Mouse (Mus musculus) cerebral cortex, adult 2 months (tissue): ENCODE results near the gene Col18a1.

Experiments
- WGBS: fragments of 180-500 bp; shearing (Covaris S2); methylation state at CpG from one replicate; pipeline ENCODE4 v1.1.7; 2018; 5-methylcytosine and 5-hydroxymethylcytosine counted together

The Col18a1 gene

GRCm38 (mm10) chr10:77180110-77180509 lies 13.8 kb upstream of the Col18a1 start:
- WGBS: 44% methylated on average over 3 of the region's 3 CpGs

DNA sequence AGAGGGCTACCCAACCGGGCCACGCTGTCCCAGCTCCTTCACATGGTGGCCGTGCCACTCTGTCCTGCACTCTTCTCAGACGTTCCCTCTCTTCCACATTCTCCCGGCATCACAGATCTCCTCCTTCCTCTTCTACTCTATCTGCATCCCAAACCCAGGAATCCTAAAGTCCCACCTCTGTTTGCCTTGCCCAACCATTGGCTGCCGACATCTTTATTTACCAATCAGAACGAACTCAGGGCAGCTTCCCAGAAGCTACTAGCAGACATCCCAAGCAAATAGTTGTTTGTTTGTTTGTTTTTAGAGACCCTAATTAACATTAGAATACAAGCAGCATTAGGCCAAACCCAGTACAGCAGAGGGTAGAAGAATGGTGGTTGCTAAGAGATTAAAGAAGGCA lies 12.3 kb upstream of the Col18a1 start:
- WGBS: 87% methylated on average over 7 of the region's 7 CpGs

DNA sequence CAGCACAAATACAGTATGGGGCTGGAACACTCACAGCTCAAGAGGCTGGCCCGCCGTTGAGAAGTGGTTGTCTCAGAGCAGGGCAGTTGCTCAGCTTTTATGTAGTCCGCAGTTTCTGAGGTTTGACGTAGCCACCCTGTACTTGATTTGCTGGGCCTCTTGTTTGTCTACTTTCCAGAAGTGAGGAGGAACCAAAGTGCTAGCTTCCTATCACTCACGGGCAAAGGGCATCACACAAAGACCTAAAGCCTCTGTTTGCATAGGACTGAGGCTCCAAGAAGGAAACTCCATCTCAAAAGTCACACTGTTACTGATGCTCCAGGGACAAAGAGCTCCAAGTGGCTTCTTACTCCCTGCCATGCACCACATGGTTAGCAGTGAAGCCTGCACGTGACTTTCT lies 4.1 kb upstream of the Col18a1 start:
- WGBS: 96% methylated on average over 6 of the region's 6 CpGs

DNA sequence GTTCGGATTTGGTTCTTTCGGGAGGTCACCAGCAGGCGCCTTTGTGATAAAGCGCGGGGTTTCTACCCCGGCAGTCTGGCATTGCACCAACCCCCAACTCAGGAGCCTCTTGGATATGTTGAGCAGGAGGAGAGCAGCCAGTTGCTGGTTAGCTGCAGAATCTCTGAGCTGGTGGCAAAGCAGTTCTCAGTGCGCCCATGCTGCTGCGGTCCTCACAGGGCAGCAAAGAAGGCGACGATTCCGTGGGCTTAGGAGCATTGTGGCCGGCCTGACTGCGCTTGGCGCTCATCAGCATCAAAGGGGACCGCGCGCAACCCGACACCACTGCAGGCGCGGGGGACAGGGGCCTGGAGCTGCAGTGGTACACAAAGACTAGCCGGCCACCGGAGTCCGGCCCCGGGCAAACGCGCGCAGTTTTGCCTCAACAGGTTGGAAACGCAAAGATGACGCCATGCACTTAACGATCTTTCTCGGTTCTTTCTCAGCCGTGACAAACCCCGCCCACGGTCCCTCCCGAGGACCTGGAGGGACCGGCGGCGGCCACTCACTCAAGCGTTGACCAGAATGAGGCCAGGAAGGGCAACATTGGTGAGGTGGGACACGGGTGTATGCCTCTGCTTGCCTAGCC lies 916 bp downstream of the Col18a1 start:
- WGBS: 3% methylated on average over 40 of the region's 40 CpGs

DNA sequence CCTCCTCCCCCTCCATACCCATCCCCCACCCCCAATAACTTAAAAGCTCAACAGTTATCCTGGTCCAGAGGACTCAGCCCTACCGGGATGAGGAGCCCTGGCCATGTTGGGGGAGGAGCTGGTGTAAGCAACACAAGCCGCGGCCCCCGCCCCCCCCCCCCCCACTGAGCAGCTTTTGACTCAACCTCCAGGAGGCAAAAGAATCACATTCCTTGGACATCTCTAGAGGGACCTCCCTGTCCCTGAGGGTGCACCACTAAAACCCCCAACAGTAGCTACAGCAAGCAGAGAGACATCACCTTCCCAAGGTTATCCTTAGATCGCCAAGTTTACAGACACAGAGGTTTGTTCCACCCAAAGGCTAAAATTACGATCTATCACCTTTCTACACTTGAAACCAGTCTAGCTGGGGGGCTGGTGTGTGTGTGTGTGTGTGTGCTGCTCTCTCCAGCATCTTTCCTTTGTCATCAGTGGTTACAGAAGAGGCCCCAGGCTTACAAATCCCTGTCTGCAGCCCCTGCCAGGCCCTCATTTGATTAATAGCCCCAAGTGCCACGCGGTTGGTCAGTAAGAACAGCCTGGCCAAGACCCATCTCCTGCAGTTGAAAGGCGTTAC lies 1.8 kb downstream of the Col18a1 start:
- WGBS: 45% methylated on average over 9 of the region's 9 CpGs

DNA sequence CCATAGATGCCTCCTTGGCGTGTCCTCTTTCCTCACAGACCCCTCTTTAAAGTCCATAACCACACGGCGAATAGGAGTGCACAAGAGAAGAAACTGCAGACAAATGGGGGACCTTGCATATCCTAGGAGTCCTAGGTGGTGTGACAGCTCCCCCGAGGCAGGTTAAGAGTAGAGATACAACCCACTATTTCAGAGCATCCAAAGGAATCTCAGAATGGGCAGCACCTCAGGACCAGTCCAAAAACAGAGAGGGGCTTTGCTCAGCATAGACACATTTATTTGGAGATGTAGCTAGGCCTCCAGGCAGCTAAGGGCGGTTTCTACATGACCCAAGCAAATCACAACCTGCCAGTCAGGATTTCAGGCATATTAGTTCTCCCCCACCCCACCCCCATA lies 2.3 kb downstream of the Col18a1 start:
- 81% methylated on average over 5 of the region's 5 CpGs for WGBS

GRCm38 (mm10) chr10:77163392-77163977 lies 2.9 kb downstream of the Col18a1 start:
- WGBS: 89% methylated on average over 4 of the region's 4 CpGs

DNA sequence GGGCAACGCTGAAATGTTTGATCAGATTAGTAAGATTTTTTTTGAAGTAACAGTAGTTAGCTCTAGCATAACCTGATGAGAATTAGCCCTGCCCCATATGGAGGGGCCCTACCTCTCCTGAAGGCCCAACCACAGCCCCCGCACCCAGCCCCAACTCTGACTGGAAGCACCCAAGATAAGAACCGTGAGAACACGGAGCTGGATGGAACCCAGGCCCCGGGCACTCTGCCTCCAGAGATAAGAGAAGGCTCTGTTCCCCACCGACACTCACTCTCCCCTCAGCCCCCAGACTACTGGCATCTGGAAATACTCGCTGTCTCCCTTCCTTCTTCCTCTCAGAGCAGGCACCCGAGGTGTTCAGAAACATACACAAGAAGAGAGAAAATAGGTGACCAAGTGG lies 6.8 kb downstream of the Col18a1 start:
- WGBS: 87% methylated on average over 8 of the region's 8 CpGs

GRCm38 (mm10) chr10:77158948-77159347 lies 7.4 kb downstream of the Col18a1 start:
- 77% methylated on average over 3 of the region's 3 CpGs for WGBS

GRCm38 (mm10) chr10:77157245-77158019 lies 8.9 kb downstream of the Col18a1 start:
- 51% methylated on average over 11 of the region's 11 CpGs for WGBS

- WGBS: 56% methylated on average over 2 of the region's 2 CpGs
Measured at GRCm38 (mm10) chr10:77152178-77152621, 14.1 kb downstream of the Col18a1 start.

GRCm38 (mm10) chr10:77151551-77152002 lies 14.8 kb downstream of the Col18a1 start:
- WGBS: 73% methylated on average over 4 of the region's 4 CpGs

DNA sequence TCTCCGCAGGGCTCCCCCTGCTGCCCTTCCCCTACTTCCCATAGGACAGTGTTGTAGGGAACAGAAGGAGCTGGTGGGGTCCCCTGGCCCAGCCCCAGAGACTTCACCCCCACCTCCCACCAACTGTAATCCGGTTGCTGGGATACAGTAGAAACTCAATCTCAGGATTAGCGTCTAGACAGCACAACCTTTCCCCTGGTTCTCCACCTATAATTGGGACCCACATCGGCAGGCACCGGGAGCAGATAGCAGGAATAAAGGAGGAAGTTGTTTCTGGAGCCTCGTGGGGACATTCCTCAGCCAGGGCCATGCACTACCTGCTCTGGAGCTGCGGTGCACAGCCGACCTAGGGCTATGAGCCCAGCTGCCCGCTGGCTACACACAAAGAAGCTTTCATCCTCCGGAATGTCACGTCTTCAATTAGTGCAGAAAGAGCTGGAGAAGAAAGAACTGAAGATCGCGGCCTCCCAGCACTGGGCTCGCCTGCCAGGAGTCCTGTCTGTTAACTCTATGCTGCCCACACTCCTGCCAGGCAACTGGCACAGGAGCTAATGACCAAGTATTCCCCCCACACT lies 15.3 kb downstream of the Col18a1 start:
- 22% methylated on average over 14 of the region's 14 CpGs for WGBS

DNA sequence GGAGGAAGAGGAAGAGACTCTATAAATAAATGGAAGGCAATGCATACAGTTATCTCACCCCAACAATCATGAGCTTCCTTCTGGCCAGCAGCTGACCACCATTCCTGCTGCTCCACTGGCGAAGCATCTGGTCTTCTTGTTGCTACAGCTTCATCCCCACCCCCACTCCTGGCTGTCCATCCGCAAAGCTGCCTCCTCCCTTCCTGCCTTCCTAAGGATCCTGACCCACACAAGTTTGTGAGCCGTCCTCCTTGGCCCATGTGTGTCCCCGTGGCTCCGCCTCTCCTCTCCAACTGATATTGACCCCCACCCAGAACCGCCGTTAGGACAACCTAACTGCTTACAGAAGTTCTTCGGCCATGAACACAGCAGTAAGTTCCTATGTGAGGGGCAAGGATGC lies 16.3 kb downstream of the Col18a1 start:
- 46% methylated on average over 8 of the region's 8 CpGs for WGBS

- 94% methylated on average over 10 of the region's 10 CpGs for WGBS
Measured at GRCm38 (mm10) chr10:77147545-77147944, 18.8 kb downstream of the Col18a1 start.

DNA sequence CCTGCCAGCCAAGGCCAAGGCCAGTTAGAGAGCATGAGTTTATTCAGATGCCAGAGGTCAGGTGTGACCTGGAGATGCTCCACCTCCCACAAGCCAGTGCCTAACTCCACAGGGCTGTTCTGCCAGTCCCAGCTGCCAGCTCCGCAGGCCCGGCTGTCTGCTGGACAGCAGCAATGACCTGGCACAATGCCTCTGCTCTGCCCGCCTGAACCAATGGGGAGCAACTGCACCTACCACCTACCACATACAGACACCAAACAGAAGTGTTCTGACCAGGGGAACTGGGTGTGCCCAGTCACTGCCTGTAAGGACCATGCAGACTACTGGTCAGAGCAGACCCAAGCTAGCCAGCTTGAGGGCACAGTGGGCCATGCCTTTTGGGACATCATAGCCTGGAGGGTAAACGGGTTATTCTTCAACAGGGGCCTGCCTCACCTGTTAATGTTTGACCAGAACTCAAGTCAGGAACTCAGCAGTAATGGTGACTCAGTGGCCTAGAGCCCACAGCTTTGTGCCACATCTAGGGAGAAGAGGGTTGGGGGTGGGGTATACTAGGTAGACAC lies 19.4 kb downstream of the Col18a1 start:
- 68% methylated on average over 4 of the region's 4 CpGs for WGBS

GRCm38 (mm10) chr10:77145946-77146345 lies 20.4 kb downstream of the Col18a1 start:
- 85% methylated on average over 1 of the region's 1 CpGs for WGBS

DNA sequence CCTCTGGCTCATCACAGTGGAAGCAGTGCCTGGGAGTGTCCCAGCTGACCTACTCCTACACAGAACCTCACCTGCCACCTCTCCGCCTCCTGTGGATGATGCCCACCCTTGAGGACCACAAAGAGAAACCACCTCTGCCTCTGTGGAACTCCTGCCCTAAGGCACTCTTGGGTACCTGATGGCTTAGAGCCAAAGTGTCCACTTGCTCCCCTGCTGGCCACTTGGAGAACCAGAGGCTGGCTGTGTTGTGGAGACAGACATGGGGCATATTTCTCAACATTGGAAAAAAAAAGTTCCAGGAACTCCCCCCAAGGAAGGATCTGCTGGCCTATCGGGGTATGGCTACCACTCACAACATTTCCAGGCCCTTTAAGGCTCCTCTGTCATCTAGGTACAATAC lies 22.0 kb downstream of the Col18a1 start:
- 94% methylated on average over 2 of the region's 2 CpGs for WGBS

DNA sequence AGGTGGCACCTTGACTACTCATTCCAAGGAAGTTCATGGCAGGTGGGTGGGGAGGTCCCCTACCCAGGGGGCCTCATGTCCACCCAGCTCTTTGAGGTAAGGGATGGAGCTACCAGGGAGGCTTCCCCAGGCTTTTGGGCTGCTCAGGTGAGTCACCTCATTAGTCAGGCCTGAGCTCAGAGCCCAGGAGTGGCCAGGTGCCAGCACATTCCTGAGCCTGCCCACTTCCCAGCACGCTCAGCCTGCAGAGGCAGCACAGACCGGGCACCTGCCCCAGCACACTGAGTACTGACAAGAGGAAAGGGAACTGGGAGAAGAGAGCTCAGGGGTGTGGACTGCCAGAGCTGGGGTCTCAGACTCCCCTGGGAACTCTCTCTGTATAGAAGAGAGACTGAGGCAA lies 24.0 kb downstream of the Col18a1 start:
- WGBS: 72% methylated on average over 2 of the region's 2 CpGs

DNA sequence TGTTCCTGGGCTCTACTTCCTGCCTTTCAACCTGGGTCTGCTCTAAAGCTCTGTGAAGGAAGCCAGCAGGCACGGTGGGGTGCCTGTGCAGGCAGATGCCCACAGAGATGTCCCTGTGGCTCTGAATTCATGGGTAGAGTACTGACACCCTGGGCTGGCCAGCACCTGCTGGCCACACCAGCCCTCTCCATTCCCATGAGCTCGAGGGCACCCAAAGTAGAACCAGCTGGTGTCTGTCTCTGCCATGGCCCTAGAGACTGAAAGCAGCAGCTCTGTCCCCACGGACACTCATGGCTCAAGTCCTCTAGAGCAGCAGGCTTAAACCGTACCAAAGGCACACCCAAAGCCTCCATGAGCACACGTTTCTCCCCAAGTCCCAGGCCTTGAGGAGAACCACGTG lies 30.1 kb downstream of the Col18a1 start:
- WGBS: 94% methylated on average over 6 of the region's 6 CpGs

DNA sequence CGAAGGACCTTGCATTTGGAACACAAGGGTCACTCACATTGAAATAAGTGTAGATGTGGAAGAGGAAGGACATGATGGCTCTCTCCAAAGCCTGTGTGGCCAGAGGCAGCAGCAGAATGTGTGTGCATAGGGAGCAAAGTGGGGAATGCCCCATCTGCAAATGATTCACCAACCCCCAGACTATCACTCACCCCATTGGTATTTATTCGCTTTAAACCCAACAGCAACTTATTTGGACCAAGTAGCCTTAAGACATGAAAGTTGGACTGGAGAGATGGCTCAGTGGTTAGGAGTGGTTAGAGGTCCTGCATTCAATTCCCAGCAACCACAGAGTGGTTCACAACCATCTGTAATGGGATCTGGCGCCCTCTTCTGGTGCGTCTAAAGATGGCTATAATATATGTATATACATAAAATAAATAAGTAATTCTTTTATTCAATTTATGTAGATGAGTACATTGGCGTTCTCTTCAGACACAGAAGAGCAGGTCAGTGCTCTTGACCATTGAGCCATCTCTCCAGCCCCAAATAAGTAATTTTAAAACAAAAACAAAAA lies 31.0 kb downstream of the Col18a1 start:
- 96% methylated on average over 5 of the region's 5 CpGs for WGBS

DNA sequence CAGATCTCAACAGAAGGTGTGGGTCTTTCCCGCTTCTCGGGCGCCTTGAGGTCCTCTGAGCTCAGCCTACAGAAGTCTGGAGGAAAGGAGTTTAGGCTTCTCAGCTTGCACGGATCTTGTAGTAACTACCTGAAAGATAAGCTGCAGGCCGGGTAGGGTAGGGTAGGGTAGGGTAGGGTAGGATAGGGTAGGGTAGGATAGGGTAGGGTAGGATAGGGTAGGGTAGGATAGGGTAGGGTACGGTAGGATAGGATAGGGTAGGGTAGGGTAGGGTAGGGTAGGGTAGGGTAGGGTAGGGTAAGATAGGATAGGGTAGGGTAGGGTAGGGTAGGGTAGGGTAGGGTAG lies 31.6 kb downstream of the Col18a1 start:
- WGBS: 77% methylated on average over 6 of the region's 6 CpGs
